Mouse (Mus musculus) c-Kit-positive CD71-positive TER-119-positive erythroid progenitor cells, embryonic 14.5 days (primary cell): ENCODE results near the gene Hist1h3f.
"Not testable (repeated sequence)": the region's sequence is repeated elsewhere in the genome, so short reads cannot be mapped to it uniquely, and the experiment has no call there.

ENCODE experiments used
- DNase-seq: peaks from one replicate; pipeline ENCODE4 v3.0.0-alpha.2; 2013; ENCODE audit warnings: low spot score

Gene Hist1h3f

DNA sequence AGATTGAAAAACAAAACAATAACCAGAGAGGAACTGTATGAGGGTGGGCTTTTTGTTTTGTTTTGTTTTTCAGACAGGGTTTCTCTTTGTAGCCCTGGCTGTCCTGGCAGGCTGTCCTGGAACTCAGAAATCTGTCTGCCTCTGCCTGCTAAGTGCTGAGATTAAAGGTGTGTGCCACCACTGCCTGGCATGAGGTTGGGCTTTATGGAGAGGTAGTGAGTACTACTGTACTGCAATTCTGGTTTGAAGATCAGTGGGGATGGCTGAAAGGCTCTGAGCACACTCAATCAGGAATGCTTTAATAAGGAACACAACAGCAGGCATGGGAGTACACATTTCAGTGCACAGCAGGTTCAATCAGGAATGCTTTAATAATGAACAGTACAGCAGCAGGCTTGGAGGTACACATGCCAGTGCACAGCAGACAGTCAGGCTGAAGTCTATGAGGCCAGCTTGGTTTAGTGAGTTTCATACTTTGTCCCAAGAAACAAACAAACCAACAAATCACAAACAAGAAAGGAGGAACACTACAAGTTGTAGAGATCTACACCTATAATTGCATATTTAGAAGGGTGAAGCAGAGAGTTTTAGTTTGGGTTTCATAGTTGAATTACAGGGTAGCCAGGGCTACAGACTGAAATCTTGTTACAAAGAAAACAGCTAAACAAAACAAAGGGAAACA, 39.7 kb downstream of the Hist1h3f start:
- no peak for DNase-seq

- DNase-seq = peak; percentile 56
Measured at GRCm38 (mm10) chr13:23584331-23584730, 40.5 kb downstream of the Hist1h3f start.

- DNase-seq = peak; percentile 87
Measured at GRCm38 (mm10) chr13:23585029-23585441, 41.2 kb downstream of the Hist1h3f start.

GRCm38 (mm10) chr13:23585442-23586098, 41.7 kb downstream of the Hist1h3f start:
- peak; percentile 97 for DNase-seq

DNA sequence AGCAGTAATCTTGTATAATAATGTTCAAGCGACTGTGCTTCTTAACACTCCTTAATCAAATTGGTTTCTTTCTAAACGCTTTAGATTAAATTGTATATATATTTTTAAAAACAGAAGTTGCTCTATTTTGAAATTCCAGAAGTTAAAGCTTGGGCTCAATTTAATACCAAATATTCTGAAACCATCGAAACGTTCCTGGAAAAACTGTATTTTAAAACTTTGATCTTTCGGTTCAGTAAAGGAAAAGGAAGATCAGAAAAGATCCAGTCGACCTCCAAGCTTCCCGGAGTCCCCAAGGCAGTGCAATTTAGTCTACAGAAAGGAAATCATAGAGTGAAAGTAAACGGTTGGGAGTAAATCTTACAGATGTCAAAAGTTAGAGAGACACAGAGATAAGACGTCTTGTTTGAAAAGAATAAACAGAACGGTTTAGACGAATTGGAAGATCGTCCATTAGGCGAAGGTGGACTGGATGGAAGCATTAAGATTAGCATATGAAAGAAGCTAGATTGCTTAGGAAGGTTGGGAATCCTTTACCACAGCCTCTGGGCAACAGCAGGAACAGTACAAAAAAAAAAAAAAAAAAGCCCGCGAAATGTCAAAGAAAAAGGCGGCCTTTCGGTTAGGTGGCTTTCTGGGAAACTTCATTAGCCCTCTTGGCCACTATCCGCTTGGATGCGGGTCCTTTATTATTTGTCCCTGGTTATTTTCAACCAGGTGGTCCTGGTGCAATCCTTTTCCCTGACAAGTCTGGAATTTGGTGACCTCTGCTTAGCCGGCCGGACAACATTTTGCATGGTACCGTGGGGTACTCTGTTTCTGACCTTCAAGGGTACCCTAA, 42.5 kb downstream of the Hist1h3f start:
- DNase-seq = peak; percentile 63

GRCm38 (mm10) chr13:23586940-23587225, 43.0 kb downstream of the Hist1h3f start:
- DNase-seq = peak; percentile 38

- no peak for DNase-seq
Measured at GRCm38 (mm10) chr13:23591206-23591605, 47.4 kb downstream of the Hist1h3f start.

DNA sequence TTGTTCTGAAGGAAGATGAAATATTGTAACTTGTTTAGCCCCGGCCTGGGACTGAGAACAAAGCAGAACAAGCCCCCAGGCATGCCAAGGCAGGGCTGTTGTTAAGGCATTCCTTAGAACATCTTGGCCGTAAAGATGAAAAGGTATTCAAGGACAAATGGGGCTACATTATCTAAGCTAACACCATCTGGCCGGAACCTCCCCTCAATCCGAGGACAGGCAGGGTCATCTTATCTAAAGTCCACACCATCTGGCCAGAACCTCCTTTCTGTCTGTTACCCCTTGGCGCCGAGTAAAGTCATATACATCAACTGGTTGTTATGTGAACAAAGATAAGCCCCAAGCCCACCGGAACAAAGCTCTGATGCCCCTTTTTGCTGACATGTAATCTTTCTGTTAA, 48.0 kb downstream of the Hist1h3f start:
- DNase-seq = not testable (repeated sequence)

GRCm38 (mm10) chr13:23592614-23593013, 48.8 kb downstream of the Hist1h3f start:
- DNase-seq = no peak

GRCm38 (mm10) chr13:23593051-23593770, 49.4 kb downstream of the Hist1h3f start:
- peak; percentile 39 for DNase-seq
